Mouse (Mus musculus): ENCODE measurements around the gene Tiam1. TPM values are rescaled to one million over a fixed set of nuclear protein-coding genes. Genes with fewer than 3 reads are reported as not detected.

Tiam1 gene
- polyA plus RNA-seq, 1 experiment from 2014 or later = 18.8 TPM

- Histone ChIP-seq H3K27me3 (ENCODE audit: control insufficient read depth, insufficient read depth, low read length) (no peaks in the 10 kb centered on the region), H3K9me3 (ENCODE audit: control insufficient read depth, low read length) (no peaks in the 10 kb centered on the region), H3K4me1 (replicated peaks; ENCODE audit: control insufficient read depth, insufficient read depth) (no peaks in the 10 kb centered on the region), H3K4me3 (ENCODE audit: low read depth, low read length) (no peak overlapping the region), H3K9ac (ENCODE audit: low read length) (no peak overlapping the region), H3K27ac (replicated peaks) (peak overlapping the region; percentile 61), H3K4me2 (replicated peaks; ENCODE audit: low read depth) (no peak overlapping the region), H3K36me3 (ENCODE audit: control insufficient read depth, insufficient read depth, low read length) (no peaks in the 10 kb centered on the region)
- TF ChIP-seq EP300 (optimal IDR thresholded peaks at IDR 0.05) (no peak), CTCF (IDR thresholded peaks at IDR 0.05; ENCODE audit: low read depth) (no peak)
- WGBS = 67% methylated on average over 6 of the region's 6 CpGs
- no peak for DNase-seq (ENCODE audit: low spot score)
- no peak for ATAC-seq (ENCODE audit: low FRiP score, low TSS enrichment)
Observed at GRCm38 (mm10) chr16:90180975-90181374, 37.4 kb upstream of the Tiam1 start.

- WGBS = 82% methylated on average over 5 of the region's 5 CpGs
Observed at GRCm38 (mm10) chr16:90179892-90180291, 36.3 kb upstream of the Tiam1 start.

GRCm38 (mm10) chr16:90178404-90178803, 34.8 kb upstream of the Tiam1 start:
- no peak overlapping the region for H3K27ac ChIP-seq (replicated peaks)
- TF ChIP-seq CTCF (IDR thresholded peaks at IDR 0.05; ENCODE audit: low read depth) (no peak), EP300 (optimal IDR thresholded peaks at IDR 0.05) (no peak)
- no peaks in the 10 kb centered on the region for H3K27me3 ChIP-seq (ENCODE audit: control insufficient read depth, insufficient read depth, low read length)
- H3K9ac ChIP-seq (ENCODE audit: low read length) = no peak overlapping the region
- ATAC-seq (ENCODE audit: low FRiP score, low TSS enrichment) = no peak
- 96% methylated on average over 3 of the region's 3 CpGs for WGBS
- no peaks in the 10 kb centered on the region for H3K36me3 ChIP-seq (ENCODE audit: control insufficient read depth, insufficient read depth, low read length)
- no peaks in the 10 kb centered on the region for H3K9me3 ChIP-seq (ENCODE audit: control insufficient read depth, low read length)
- H3K4me2 ChIP-seq (replicated peaks; ENCODE audit: low read depth) = no peak overlapping the region
- no peaks in the 10 kb centered on the region for H3K4me1 ChIP-seq (replicated peaks; ENCODE audit: control insufficient read depth, insufficient read depth)
- DNase-seq (ENCODE audit: low spot score) = no peak
- H3K4me3 ChIP-seq (ENCODE audit: low read depth, low read length) = no peak overlapping the region

More at GRCm38 (mm10) chr16:90179892-90180291, 36.3 kb upstream of the Tiam1 start:
- Histone ChIP-seq H3K4me2 (replicated peaks; ENCODE audit: low read depth) (no peak overlapping the region), H3K9ac (ENCODE audit: low read length) (no peak overlapping the region), H3K9me3 (ENCODE audit: control insufficient read depth, low read length) (no peaks in the 10 kb centered on the region), H3K4me3 (ENCODE audit: low read depth, low read length) (no peak overlapping the region), H3K27me3 (ENCODE audit: control insufficient read depth, insufficient read depth, low read length) (no peaks in the 10 kb centered on the region), H3K4me1 (replicated peaks; ENCODE audit: control insufficient read depth, insufficient read depth) (no peaks in the 10 kb centered on the region), H3K36me3 (ENCODE audit: control insufficient read depth, insufficient read depth, low read length) (no peaks in the 10 kb centered on the region), H3K27ac (replicated peaks) (no peak overlapping the region)
- no peak for DNase-seq (ENCODE audit: low spot score)
- no peak for TF ChIP-seq EP300 (optimal IDR thresholded peaks at IDR 0.05)
- no peak for TF ChIP-seq CTCF (IDR thresholded peaks at IDR 0.05; ENCODE audit: low read depth)
- no peak for ATAC-seq (ENCODE audit: low FRiP score, low TSS enrichment)

- H3K27ac ChIP-seq (replicated peaks) = no peak overlapping the region
- 53% methylated on average over 8 of the region's 8 CpGs for WGBS
Observed at GRCm38 (mm10) chr16:90177425-90177824, 33.9 kb upstream of the Tiam1 start.

GRCm38 (mm10) chr16:90176472-90176871, 32.9 kb upstream of the Tiam1 start:
- H3K27me3 ChIP-seq (ENCODE audit: control insufficient read depth, insufficient read depth, low read length) = no peaks in the 10 kb centered on the region
- no peak overlapping the region for H3K9ac ChIP-seq (ENCODE audit: low read length)
- H3K36me3 ChIP-seq (ENCODE audit: control insufficient read depth, insufficient read depth, low read length) = no peaks in the 10 kb centered on the region
- 35% methylated on average over 10 of the region's 10 CpGs for WGBS
- no peak overlapping the region for H3K27ac ChIP-seq (replicated peaks)
- ATAC-seq (ENCODE audit: low FRiP score, low TSS enrichment) (no peak), DNase-seq (ENCODE audit: low spot score) (no peak)
- no peak overlapping the region for H3K4me3 ChIP-seq (ENCODE audit: low read depth, low read length)
- H3K4me2 ChIP-seq (replicated peaks; ENCODE audit: low read depth) = no peak overlapping the region
- H3K9me3 ChIP-seq (ENCODE audit: control insufficient read depth, low read length) = no peaks in the 10 kb centered on the region
- no peaks in the 10 kb centered on the region for H3K4me1 ChIP-seq (replicated peaks; ENCODE audit: control insufficient read depth, insufficient read depth)
- no peak for TF ChIP-seq CTCF (IDR thresholded peaks at IDR 0.05; ENCODE audit: low read depth)
- no peak for TF ChIP-seq EP300 (optimal IDR thresholded peaks at IDR 0.05)

More at GRCm38 (mm10) chr16:90177425-90177824, 33.9 kb upstream of the Tiam1 start:
- DNase-seq (ENCODE audit: low spot score) (no peak), ATAC-seq (ENCODE audit: low FRiP score, low TSS enrichment) (peak; percentile 49; the same call in 1 of the 2 replicates)
- no peaks in the 10 kb centered on the region for H3K9me3 ChIP-seq (ENCODE audit: control insufficient read depth, low read length)
- H3K9ac ChIP-seq (ENCODE audit: low read length) = no peak overlapping the region
- TF ChIP-seq EP300 (optimal IDR thresholded peaks at IDR 0.05) (no peak), CTCF (IDR thresholded peaks at IDR 0.05; ENCODE audit: low read depth) (no peak)
- H3K4me1 ChIP-seq (replicated peaks; ENCODE audit: control insufficient read depth, insufficient read depth) = no peaks in the 10 kb centered on the region
- H3K4me2 ChIP-seq (replicated peaks; ENCODE audit: low read depth) = no peak overlapping the region
- H3K36me3 ChIP-seq (ENCODE audit: control insufficient read depth, insufficient read depth, low read length) = no peaks in the 10 kb centered on the region
- H3K4me3 ChIP-seq (ENCODE audit: low read depth, low read length) = no peak overlapping the region
- no peaks in the 10 kb centered on the region for H3K27me3 ChIP-seq (ENCODE audit: control insufficient read depth, insufficient read depth, low read length)

GRCm38 (mm10) chr16:90171416-90171815, 27.8 kb upstream of the Tiam1 start:
- H3K4me3 ChIP-seq (ENCODE audit: low read depth, low read length) = no peak overlapping the region
- H3K27me3 ChIP-seq (ENCODE audit: control insufficient read depth, insufficient read depth, low read length) = no peaks in the 10 kb centered on the region
- TF ChIP-seq EP300 (optimal IDR thresholded peaks at IDR 0.05) = no peak
- TF ChIP-seq CTCF (IDR thresholded peaks at IDR 0.05; ENCODE audit: low read depth) = no peak
- no peaks in the 10 kb centered on the region for H3K9me3 ChIP-seq (ENCODE audit: control insufficient read depth, low read length)
- WGBS = 75% methylated on average over 8 of the region's 8 CpGs
- no peak overlapping the region for H3K4me2 ChIP-seq (replicated peaks; ENCODE audit: low read depth)
- ATAC-seq (ENCODE audit: low FRiP score, low TSS enrichment) (no peak), DNase-seq (ENCODE audit: low spot score) (no peak)
- H3K4me1 ChIP-seq (replicated peaks; ENCODE audit: control insufficient read depth, insufficient read depth) = no peaks in the 10 kb centered on the region
- no peaks in the 10 kb centered on the region for H3K36me3 ChIP-seq (ENCODE audit: control insufficient read depth, insufficient read depth, low read length)
- no peak overlapping the region for H3K27ac ChIP-seq (replicated peaks)
- no peak overlapping the region for H3K9ac ChIP-seq (ENCODE audit: low read length)

All from stomach, postnatal 0 days (tissue).